Mouse (Mus musculus): ENCODE results near the gene Mamdc2.

DNA sequence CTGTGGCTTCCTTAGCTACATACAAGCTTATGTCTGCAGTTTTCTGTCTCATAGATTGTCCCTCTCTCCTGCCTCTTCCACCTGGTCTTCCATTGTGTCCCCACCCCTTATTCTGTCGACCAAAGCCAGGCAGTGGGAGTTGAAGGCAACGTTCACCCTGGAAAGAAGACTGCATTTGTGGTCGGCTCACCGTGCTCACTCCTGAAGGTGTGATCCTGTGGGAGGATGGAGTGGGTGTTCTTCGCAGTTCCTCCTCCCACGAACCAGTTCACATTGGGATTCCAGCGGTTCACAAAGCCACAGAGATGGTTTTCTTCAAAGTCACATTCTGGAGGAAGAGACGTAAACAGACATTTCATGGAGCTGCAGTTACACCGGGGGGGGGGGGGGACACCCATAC is 74.5 kb downstream of the Mamdc2 start:
- TF ChIP-seq CTCF (conservative IDR thresholded peaks at IDR 0.05; ENCODE audit: insufficient read depth, insufficient read length, low read depth, low read length) (no peak), POLR2A (IDR thresholded peaks at IDR 0.05; ENCODE audit: low read depth, low read length) (no peak)

Measured in kidney, adult 2 months (tissue).